Mouse (Mus musculus): ENCODE results near the gene Arhgap19. TPM values are rescaled to one million over a fixed set of nuclear protein-coding genes. Genes with fewer than 3 reads are reported as not detected.

The Arhgap19 gene
- polyA plus RNA-seq, 1 experiment from 2014 or later = 3.5 TPM

GRCm38 (mm10) chr19:41737657-41738428, 64.0 kb downstream of the Arhgap19 start:
- no peak overlapping the region for H3K4me3 ChIP-seq (ENCODE audit: low read depth, low read length)
- no peak overlapping the region for H3K27ac ChIP-seq (replicated peaks)
- no peaks in the 10 kb centered on the region for H3K9me3 ChIP-seq (ENCODE audit: control insufficient read depth, low read length)
- no peak for ATAC-seq (ENCODE audit: low FRiP score, low TSS enrichment)
- H3K27me3 ChIP-seq (ENCODE audit: control insufficient read depth, insufficient read depth, low read length) = peaks cover 7% of the 10 kb centered on the region; the same call in 1 of the 2 replicates
- TF ChIP-seq EP300 (optimal IDR thresholded peaks at IDR 0.05) = no peak
- TF ChIP-seq CTCF (IDR thresholded peaks at IDR 0.05; ENCODE audit: low read depth) = no peak
- no peak overlapping the region for H3K9ac ChIP-seq (ENCODE audit: low read length)
- H3K4me1 ChIP-seq (replicated peaks; ENCODE audit: control insufficient read depth, insufficient read depth) = no peaks in the 10 kb centered on the region
- DNase-seq (ENCODE audit: low spot score) = no peak
- no peaks in the 10 kb centered on the region for H3K36me3 ChIP-seq (ENCODE audit: control insufficient read depth, insufficient read depth, low read length)
- 4% methylated on average over 17 of the region's 18 CpGs for WGBS
- no peak overlapping the region for H3K4me2 ChIP-seq (replicated peaks; ENCODE audit: low read depth)

- DNase-seq (ENCODE audit: low spot score) (no peak), ATAC-seq (ENCODE audit: low FRiP score, low TSS enrichment) (peak; percentile 15; the same call in 1 of the 2 replicates)
- Histone ChIP-seq H3K4me1 (replicated peaks; ENCODE audit: control insufficient read depth, insufficient read depth) (no peaks in the 10 kb centered on the region), H3K36me3 (ENCODE audit: control insufficient read depth, insufficient read depth, low read length) (no peaks in the 10 kb centered on the region), H3K27ac (replicated peaks) (no peak overlapping the region), H3K9me3 (ENCODE audit: control insufficient read depth, low read length) (no peaks in the 10 kb centered on the region), H3K27me3 (ENCODE audit: control insufficient read depth, insufficient read depth, low read length) (no peaks in the 10 kb centered on the region), H3K4me2 (replicated peaks; ENCODE audit: low read depth) (no peak overlapping the region), H3K4me3 (ENCODE audit: low read depth, low read length) (no peak overlapping the region), H3K9ac (ENCODE audit: low read length) (no peak overlapping the region)
- TF ChIP-seq CTCF (IDR thresholded peaks at IDR 0.05; ENCODE audit: low read depth) = no peak
- WGBS = 13% methylated on average over 10 of the region's 10 CpGs
Observed at GRCm38 (mm10) chr19:41734685-41735084, 67.2 kb downstream of the Arhgap19 start.

DNA sequence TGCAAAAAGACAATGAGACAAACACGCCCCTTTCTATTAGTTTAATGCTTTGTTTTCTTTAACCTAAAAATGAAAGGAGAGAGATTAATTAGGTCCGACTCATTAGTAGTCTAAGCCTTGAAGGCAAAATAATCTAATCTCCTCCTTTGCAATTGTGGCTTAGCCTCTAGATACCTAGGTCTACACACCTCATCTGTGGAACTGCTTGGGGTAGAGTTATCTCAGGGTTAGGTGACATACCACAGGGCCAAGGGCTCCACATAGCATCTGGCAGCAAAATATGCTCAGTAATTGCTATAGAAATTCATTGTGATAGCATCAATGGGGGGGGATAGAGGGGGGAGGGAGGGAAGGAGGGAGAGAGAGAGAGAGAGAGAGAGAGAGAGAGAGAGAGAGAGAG, 76.4 kb downstream of the Arhgap19 start:
- H3K4me1 ChIP-seq (replicated peaks; ENCODE audit: control insufficient read depth, insufficient read depth) = no peaks in the 10 kb centered on the region
- no peak overlapping the region for H3K4me3 ChIP-seq (ENCODE audit: low read depth, low read length)
- no peaks in the 10 kb centered on the region for H3K27me3 ChIP-seq (ENCODE audit: control insufficient read depth, insufficient read depth, low read length)
- H3K9me3 ChIP-seq (ENCODE audit: control insufficient read depth, low read length) = no peaks in the 10 kb centered on the region
- H3K4me2 ChIP-seq (replicated peaks; ENCODE audit: low read depth) = no peak overlapping the region
- no peak overlapping the region for H3K9ac ChIP-seq (ENCODE audit: low read length)
- no peak for ATAC-seq (ENCODE audit: low FRiP score, low TSS enrichment)
- 40% methylated on average over 2 of the region's 2 CpGs for WGBS
- TF ChIP-seq EP300 (optimal IDR thresholded peaks at IDR 0.05) = no peak
- TF ChIP-seq CTCF (IDR thresholded peaks at IDR 0.05; ENCODE audit: low read depth) = no peak
- no peak overlapping the region for H3K27ac ChIP-seq (replicated peaks)
- H3K36me3 ChIP-seq (ENCODE audit: control insufficient read depth, insufficient read depth, low read length) = no peaks in the 10 kb centered on the region
- DNase-seq (ENCODE audit: low spot score) = no peak

DNA sequence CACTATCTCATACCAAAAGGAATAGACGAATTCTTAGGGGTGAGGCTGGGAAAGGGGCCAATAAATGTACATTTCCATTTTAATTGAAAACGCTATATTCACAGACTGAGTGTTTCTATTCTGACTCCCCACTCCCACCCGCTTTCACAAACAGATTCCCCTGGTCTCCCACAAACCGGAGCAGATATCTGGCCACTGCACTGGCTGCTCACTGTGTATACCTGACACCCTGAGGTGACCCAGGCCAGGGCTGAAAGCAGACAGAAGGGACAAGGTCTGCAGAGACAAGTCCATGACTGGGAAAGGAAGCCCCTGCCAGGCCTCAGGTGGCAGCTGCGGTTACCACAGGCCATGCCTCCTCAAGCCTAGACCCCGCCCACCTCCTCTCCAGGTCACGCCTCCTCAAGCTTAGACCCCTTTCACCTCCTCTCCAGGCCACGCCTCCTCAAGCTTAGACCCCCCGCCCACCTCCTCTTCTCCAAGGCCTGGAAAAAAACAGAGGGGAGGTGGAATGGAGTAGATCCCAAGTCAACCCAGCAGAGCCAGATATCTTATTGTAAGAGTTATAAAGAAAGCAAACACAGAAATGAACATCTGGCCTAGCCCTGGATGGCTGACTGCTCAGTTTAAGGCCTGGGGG, 76.9 kb downstream of the Arhgap19 start:
- no peaks in the 10 kb centered on the region for H3K27me3 ChIP-seq (ENCODE audit: control insufficient read depth, insufficient read depth, low read length)
- H3K9ac ChIP-seq (ENCODE audit: low read length) = no peak overlapping the region
- ATAC-seq (ENCODE audit: low FRiP score, low TSS enrichment) (no peak), DNase-seq (ENCODE audit: low spot score) (no peak)
- no peak overlapping the region for H3K4me2 ChIP-seq (replicated peaks; ENCODE audit: low read depth)
- H3K4me3 ChIP-seq (ENCODE audit: low read depth, low read length) = no peak overlapping the region
- H3K9me3 ChIP-seq (ENCODE audit: control insufficient read depth, low read length) = no peaks in the 10 kb centered on the region
- no peaks in the 10 kb centered on the region for H3K36me3 ChIP-seq (ENCODE audit: control insufficient read depth, insufficient read depth, low read length)
- TF ChIP-seq EP300 (optimal IDR thresholded peaks at IDR 0.05) (no peak), CTCF (IDR thresholded peaks at IDR 0.05; ENCODE audit: low read depth) (no peak)
- no peaks in the 10 kb centered on the region for H3K4me1 ChIP-seq (replicated peaks; ENCODE audit: control insufficient read depth, insufficient read depth)
- no peak overlapping the region for H3K27ac ChIP-seq (replicated peaks)
- 38% methylated on average over 9 of the region's 9 CpGs for whole genome bisulfite sequencing

DNA sequence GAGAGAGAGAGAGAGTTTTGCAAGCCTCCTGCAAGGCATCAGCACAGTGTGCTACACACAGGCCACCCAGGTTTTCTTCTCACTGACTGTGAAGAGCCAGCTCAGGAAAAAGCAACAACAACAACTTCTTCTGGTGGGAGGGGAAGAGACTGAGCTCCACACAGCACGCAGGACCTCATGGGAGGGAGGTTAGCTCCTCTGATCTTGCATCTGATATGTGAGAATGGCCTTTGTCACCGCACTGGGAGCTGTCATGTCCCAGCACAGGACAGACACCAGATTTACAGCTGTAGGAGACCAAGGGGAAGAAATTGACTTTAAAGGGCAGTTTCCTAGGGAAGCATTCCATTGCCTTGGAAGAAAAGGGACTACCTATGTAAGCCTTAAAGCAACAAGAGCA, 78.5 kb downstream of the Arhgap19 start:
- Histone ChIP-seq H3K27ac (replicated peaks) (no peak overlapping the region), H3K27me3 (ENCODE audit: control insufficient read depth, insufficient read depth, low read length) (no peaks in the 10 kb centered on the region), H3K4me2 (replicated peaks; ENCODE audit: low read depth) (no peak overlapping the region), H3K36me3 (ENCODE audit: control insufficient read depth, insufficient read depth, low read length) (no peaks in the 10 kb centered on the region), H3K4me1 (replicated peaks; ENCODE audit: control insufficient read depth, insufficient read depth) (no peaks in the 10 kb centered on the region), H3K4me3 (ENCODE audit: low read depth, low read length) (no peak overlapping the region), H3K9ac (ENCODE audit: low read length) (no peak overlapping the region), H3K9me3 (ENCODE audit: control insufficient read depth, low read length) (no peaks in the 10 kb centered on the region)
- WGBS = 51% methylated on average over 2 of the region's 2 CpGs
- DNase-seq (ENCODE audit: low spot score) = no peak
- TF ChIP-seq CTCF (IDR thresholded peaks at IDR 0.05; ENCODE audit: low read depth) (no peak), EP300 (optimal IDR thresholded peaks at IDR 0.05) (no peak)
- ATAC-seq (ENCODE audit: low FRiP score, low TSS enrichment) = no peak

GRCm38 (mm10) chr19:41719436-41719835, 82.4 kb downstream of the Arhgap19 start:
- Histone ChIP-seq H3K9me3 (ENCODE audit: control insufficient read depth, low read length) (no peaks in the 10 kb centered on the region), H3K4me3 (ENCODE audit: low read depth, low read length) (no peak overlapping the region), H3K4me1 (replicated peaks; ENCODE audit: control insufficient read depth, insufficient read depth) (no peaks in the 10 kb centered on the region), H3K36me3 (ENCODE audit: control insufficient read depth, insufficient read depth, low read length) (no peaks in the 10 kb centered on the region), H3K4me2 (replicated peaks; ENCODE audit: low read depth) (no peak overlapping the region), H3K9ac (ENCODE audit: low read length) (no peak overlapping the region), H3K27me3 (ENCODE audit: control insufficient read depth, insufficient read depth, low read length) (no peaks in the 10 kb centered on the region), H3K27ac (replicated peaks) (no peak overlapping the region)
- TF ChIP-seq EP300 (optimal IDR thresholded peaks at IDR 0.05) (no peak), CTCF (IDR thresholded peaks at IDR 0.05; ENCODE audit: low read depth) (no peak)
- DNase-seq (ENCODE audit: low spot score) = no peak
- WGBS = 67% methylated on average over 8 of the region's 8 CpGs
- ATAC-seq (ENCODE audit: low FRiP score, low TSS enrichment) = no peak

Other genes starting within 250 kb of the Arhgap19 start
- gene Gm340, start 219.7 kb downstream of the Arhgap19 start, polyA plus RNA-seq (2015; fragmentation: Nextera tagmentation; extraction: Ambion mirVana) = 0.82 and 1.0 TPM in 2 replicates
- gene Slit1, start 58.4 kb downstream of the Arhgap19 start, polyA plus RNA-seq (2015; fragmentation: Nextera tagmentation; extraction: Ambion mirVana) = 0.25 and 0.28 TPM in 2 replicates
- gene Frat1, start 27.9 kb upstream of the Arhgap19 start, polyA plus RNA-seq (2015; fragmentation: Nextera tagmentation; extraction: Ambion mirVana) = 9.3 and 9.8 TPM in 2 replicates
- 3.5 and 4.3 TPM in 2 replicates for gene Frat2, start 46.1 kb upstream of the Arhgap19 start, polyA plus RNA-seq (2015; fragmentation: Nextera tagmentation; extraction: Ambion mirVana)
- 6.3 and 6.4 TPM in 2 replicates for gene Rrp12, start 94.1 kb upstream of the Arhgap19 start, polyA plus RNA-seq (2015; fragmentation: Nextera tagmentation; extraction: Ambion mirVana)
- 334 and 339 TPM in 2 replicates for gene Pgam1, start 109.9 kb upstream of the Arhgap19 start, polyA plus RNA-seq (2015; fragmentation: Nextera tagmentation; extraction: Ambion mirVana)
- 46.4 and 47.2 TPM in 2 replicates for gene Exosc1, start 131.4 kb upstream of the Arhgap19 start, polyA plus RNA-seq (2015; fragmentation: Nextera tagmentation; extraction: Ambion mirVana)
- 37.4 and 42.0 TPM in 2 replicates for gene Zdhhc16, start 131.4 kb upstream of the Arhgap19 start, polyA plus RNA-seq (2015; fragmentation: Nextera tagmentation; extraction: Ambion mirVana)
- 10.2 and 11.7 TPM in 2 replicates for gene Mms19, start 179.1 kb upstream of the Arhgap19 start, polyA plus RNA-seq (2015; fragmentation: Nextera tagmentation; extraction: Ambion mirVana)
- gene Ubtd1, start 179.7 kb upstream of the Arhgap19 start, polyA plus RNA-seq (2015; fragmentation: Nextera tagmentation; extraction: Ambion mirVana) = 21.3 and 23.5 TPM in 2 replicates
- gene Ankrd2, start 234.0 kb upstream of the Arhgap19 start, polyA plus RNA-seq (2015; fragmentation: Nextera tagmentation; extraction: Ambion mirVana) = 0.11 and 0.12 TPM in 2 replicates
- 1.6 and 1.8 TPM in 2 replicates for gene Hoga1, start 243.6 kb upstream of the Arhgap19 start, polyA plus RNA-seq (2015; fragmentation: Nextera tagmentation; extraction: Ambion mirVana)

Measured in stomach, postnatal 0 days (tissue).